Mouse (Mus musculus) central nervous system, embryonic 11.5 days (tissue): ENCODE data around the gene Ppp1r10. TPM values are rescaled to one million over a fixed set of nuclear protein-coding genes. Genes with fewer than 3 reads are reported as not detected.

Experiments
- polyA plus RNA-seq: library from polyadenylated mRNA; depleted of rRNA; stranded (reverse); fragments of >200 nt; gene quantifications from 2 replicates; pipeline ENCODE4 v1.2.3, GENCODE M21; 2012; rRNA removed

Ppp1r10 gene
- polyA plus RNA-seq = 46.3 and 48.5 TPM in 2 replicates

GRCm38 (mm10) chr17:35916297-35917142 is at the start of gene Ppp1r10, which contains the start of gene Mrps18b:
Ppp1r10 (plus strand) TSS chr17:35916434.
Mrps18b (minus strand) TSS chr17:35916389.

GRCm38 (mm10) chr17:35879245-35880057 is 36.8 kb upstream of the Ppp1r10 start, which contains the start of gene Dhx16:
Dhx16 (plus strand) TSS chr17:35879819.

GRCm38 (mm10) chr17:35896781-35897643 is 19.2 kb upstream of the Ppp1r10 start, which contains the start of gene 2310061I04Rik:
2310061I04Rik (minus strand) TSS chr17:35897431.

GRCm38 (mm10) chr17:35909919-35910369 is 6.3 kb upstream of the Ppp1r10 start, which contains the start of gene Atat1:
Atat1 (minus strand) TSS chr17:35910075.

GRCm38 (mm10) chr17:35969418-35970389 is 53.5 kb downstream of the Ppp1r10 start, which contains the start of gene Abcf1:
Abcf1 (minus strand) TSS chr17:35969761.

GRCm38 (mm10) chr17:35979401-35980362 is 63.4 kb downstream of the Ppp1r10 start, which contains the start of the genes Gnl1 and Prr3:
Gnl1 (plus strand) TSS chr17:35979851.
Prr3 (minus strand) TSS chr17:35980236.

Other genes starting within 250 kb of the Ppp1r10 start
- gene Vars2, start 248.8 kb upstream of the Ppp1r10 start, polyA plus RNA-seq = 31.5 and 40.9 TPM in 2 replicates
- gene Gtf2h4, start 242.7 kb upstream of the Ppp1r10 start, polyA plus RNA-seq = 40.9 and 46.6 TPM in 2 replicates
- gene Ddr1, start 211.8 kb upstream of the Ppp1r10 start, polyA plus RNA-seq = 85.4 and 116 TPM in 2 replicates
- 2.3 and 3.8 TPM in 2 replicates for gene Ier3, start 94.8 kb upstream of the Ppp1r10 start, polyA plus RNA-seq
- 53.2 and 54.8 TPM in 2 replicates for gene Flot1, start 93.2 kb upstream of the Ppp1r10 start, polyA plus RNA-seq
- 1,643 and 2,189 TPM in 2 replicates for gene Tubb5, start 78.1 kb upstream of the Ppp1r10 start, polyA plus RNA-seq
- 37.8 and 41.2 TPM in 2 replicates for gene Mdc1, start 74.9 kb upstream of the Ppp1r10 start, polyA plus RNA-seq
- gene Nrm, start 55.1 kb upstream of the Ppp1r10 start, polyA plus RNA-seq = 61.1 and 62.0 TPM in 2 replicates
- gene Ppp1r18, start 50.8 kb upstream of the Ppp1r10 start, polyA plus RNA-seq = 47.5 and 56.9 TPM in 2 replicates
- 72.6 and 76.7 TPM in 2 replicates for gene Dhx16, start 36.6 kb upstream of the Ppp1r10 start, polyA plus RNA-seq
- gene 2310061I04Rik, start 19.0 kb upstream of the Ppp1r10 start, polyA plus RNA-seq = 40.5 and 45.6 TPM in 2 replicates
- gene Atat1, start 6.4 kb upstream of the Ppp1r10 start, polyA plus RNA-seq = 136 and 230 TPM in 2 replicates
- gene Mrps18b, start within 50 bp of the Ppp1r10 start, polyA plus RNA-seq = 46.6 and 55.3 TPM in 2 replicates
- gene Abcf1, start 53.3 kb downstream of the Ppp1r10 start, polyA plus RNA-seq = 95.0 and 180 TPM in 2 replicates
- 35.1 and 60.9 TPM in 2 replicates for gene Gnl1, start 63.4 kb downstream of the Ppp1r10 start, polyA plus RNA-seq
- 43.4 and 44.2 TPM in 2 replicates for gene Prr3, start 63.8 kb downstream of the Ppp1r10 start, polyA plus RNA-seq
- 0.96 and 0.99 TPM in 2 replicates for gene H2-T24, start 104.1 kb downstream of the Ppp1r10 start, polyA plus RNA-seq
- 4.6 and 5.0 TPM in 2 replicates for gene H2-T23, start 116.4 kb downstream of the Ppp1r10 start, polyA plus RNA-seq
- 10.6 and 12.9 TPM in 2 replicates for gene H2-T22, start 126.3 kb downstream of the Ppp1r10 start, polyA plus RNA-seq
- gene Gm6034, start 126.5 kb downstream of the Ppp1r10 start, polyA plus RNA-seq = not detected in 2 replicates
- gene Gm11127, start 141.9 kb downstream of the Ppp1r10 start, polyA plus RNA-seq = not detected in 2 replicates
- not detected in 2 replicates for gene Gm19684, start 205.2 kb downstream of the Ppp1r10 start, polyA plus RNA-seq
- not detected in 2 replicates for gene Gm7030, start 213.0 kb downstream of the Ppp1r10 start, polyA plus RNA-seq